Mouse (Mus musculus): ENCODE data around the gene Akr1b10.
"Not testable (repeated sequence)": the region's sequence is repeated elsewhere in the genome, so short reads cannot be mapped to it uniquely, and the experiment has no call there.

Gene Akr1b10

GRCm38 (mm10) chr6:34370081-34370480 is 13.9 kb upstream of the Akr1b10 start:
- in situ Hi-C loops (cut with MboI, MseI): loop anchor here (25.0 kb wide), 1 partner anchor 392 kb away; no protein-coding TSS in a partner anchor

- in situ Hi-C loops (cut with MboI, MseI): loop anchor here (25.0 kb wide), 1 partner anchor 390 kb away; no protein-coding TSS in a partner anchor
These were observed 12.2 kb upstream of the Akr1b10 start for GRCm38 (mm10) chr6:34371700-34372351.

GRCm38 (mm10) chr6:34373841-34374240 is 10.2 kb upstream of the Akr1b10 start:
- in situ Hi-C loops (cut with MboI, MseI): loop anchor here (25.0 kb wide), 1 partner anchor 388 kb away; no protein-coding TSS in a partner anchor

DNA sequence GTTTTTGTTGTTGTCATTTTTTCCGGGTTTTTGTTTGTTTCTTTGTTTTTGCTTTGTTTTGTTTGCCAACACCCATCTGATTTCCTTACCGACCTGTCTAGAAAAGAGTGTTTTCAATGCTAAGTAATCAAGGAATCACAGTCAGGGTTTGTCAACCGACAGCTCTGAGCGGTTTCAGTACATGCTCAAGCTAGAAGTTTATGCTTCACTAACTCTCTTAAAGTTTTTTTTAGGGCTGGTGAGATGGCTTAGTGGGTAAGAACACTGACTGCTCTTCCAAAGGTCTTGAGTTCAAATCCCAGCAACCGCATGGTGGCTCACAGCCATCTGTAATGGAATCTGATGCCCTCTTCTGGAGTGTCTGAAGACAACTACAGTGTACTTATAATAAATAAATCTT is 8.1 kb upstream of the Akr1b10 start:
- in situ Hi-C loops (cut with MboI, MseI): not testable (repeated sequence)

DNA sequence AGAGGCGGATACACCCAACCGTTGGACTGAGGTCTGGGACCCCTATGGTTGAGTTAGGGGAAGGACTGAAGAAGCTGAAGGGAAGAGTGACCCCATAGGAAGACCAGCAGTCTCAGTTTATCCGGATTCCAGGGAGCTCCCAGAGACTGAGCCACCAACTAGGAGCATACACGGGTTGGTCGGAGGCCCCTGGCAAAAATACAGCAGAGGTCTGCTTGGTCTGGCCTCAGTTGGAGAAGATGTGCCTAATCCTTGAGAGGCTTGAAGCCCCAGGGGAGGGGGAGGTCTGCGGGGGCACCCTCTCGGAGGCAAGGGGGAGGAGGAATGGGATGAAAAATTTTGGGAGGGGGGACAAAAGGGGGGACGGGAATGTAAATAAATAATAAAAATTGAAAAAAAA is 617 bp upstream of the Akr1b10 start:
- in situ Hi-C loops (cut with MboI, MseI): no loop called here

GRCm38 (mm10) chr6:34384701-34385370 is 818 bp downstream of the Akr1b10 start:
- in situ Hi-C loops (cut with MboI, MseI): no loop called here

DNA sequence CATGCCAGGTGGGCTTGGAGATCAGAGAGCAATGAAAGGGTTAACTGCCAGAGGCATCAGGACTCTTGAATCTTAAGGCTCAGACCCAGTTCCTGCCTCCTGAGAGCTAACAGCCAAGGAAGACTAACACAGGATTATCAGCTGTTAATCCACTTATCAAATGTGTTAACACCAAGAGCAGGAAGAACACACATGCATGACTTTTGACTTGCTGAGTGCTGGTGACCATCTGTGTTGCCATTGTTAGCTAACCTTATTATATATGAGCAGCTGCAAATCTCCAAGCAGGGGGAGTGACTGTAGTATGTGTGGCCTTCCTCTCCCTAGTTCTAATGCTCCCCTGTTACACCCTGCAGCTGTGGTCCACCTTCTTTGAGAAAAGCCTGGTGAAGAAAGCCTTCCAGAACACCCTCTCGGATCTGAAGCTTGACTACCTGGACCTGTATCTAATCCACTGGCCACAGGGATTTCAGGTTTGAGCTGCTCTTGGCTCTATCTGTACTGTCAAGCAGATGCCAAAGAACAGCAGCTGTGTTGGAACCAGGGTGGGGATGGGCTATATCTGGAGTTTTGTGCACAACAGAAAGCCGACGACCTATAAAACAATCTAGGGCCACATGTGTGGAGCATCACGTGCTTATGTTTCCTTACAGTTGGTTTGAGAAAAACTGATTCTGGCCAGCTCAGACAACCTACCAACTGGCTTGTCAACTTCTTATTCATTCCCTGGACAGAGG is 4.6 kb downstream of the Akr1b10 start:
- in situ Hi-C loops (cut with MboI, MseI): no loop called here

GRCm38 (mm10) chr6:34395897-34396296 is 11.9 kb downstream of the Akr1b10 start:
- in situ Hi-C loops (cut with MboI, MseI): no loop called here

- in situ Hi-C loops (cut with MboI, MseI): no loop called here
These were observed 14.4 kb downstream of the Akr1b10 start for GRCm38 (mm10) chr6:34398431-34398830.

- in situ Hi-C loops (cut with MboI, MseI): no loop called here
These were observed 15.7 kb downstream of the Akr1b10 start for GRCm38 (mm10) chr6:34399606-34400220.

DNA sequence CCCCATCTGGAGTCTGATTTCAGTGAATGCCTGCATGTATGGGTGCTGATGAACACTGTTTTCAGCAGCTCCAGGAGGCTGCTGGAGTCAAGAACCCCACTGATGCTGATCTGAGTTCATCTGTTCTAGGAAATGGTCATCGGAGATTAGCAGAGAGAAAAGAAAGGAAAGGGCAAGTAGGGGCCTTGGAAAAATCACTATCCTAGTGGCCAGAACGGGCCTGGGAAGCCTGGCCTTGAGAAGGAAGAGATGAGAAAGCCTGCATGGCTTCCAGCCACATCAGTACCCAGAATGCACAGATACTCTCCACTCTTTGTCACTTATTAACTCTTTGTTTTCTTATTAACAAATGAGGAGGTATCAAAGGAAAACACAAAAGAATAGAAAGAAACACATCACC is 16.7 kb downstream of the Akr1b10 start:
- in situ Hi-C loops (cut with MboI, MseI): no loop called here

DNA sequence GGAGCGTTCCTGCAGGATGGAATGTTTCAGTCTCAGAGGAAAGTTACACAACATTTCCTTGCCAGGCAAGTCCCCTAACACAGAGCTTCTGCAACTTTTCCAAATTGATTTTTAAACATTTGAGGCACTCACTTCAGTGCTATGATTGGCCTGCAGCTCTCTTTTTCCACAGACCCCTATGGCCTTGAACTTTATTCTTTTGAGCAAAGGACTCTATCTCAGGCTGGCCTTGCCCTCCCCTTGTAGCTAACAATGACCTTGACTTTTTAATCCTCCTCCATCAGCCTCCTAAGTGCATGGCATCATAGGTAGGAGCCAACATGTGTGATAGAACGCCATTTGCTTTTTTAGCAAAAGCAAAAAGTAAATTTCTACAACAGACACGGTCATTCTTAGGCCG is 22.7 kb downstream of the Akr1b10 start:
- in situ Hi-C loops (cut with MboI, MseI): no loop called here

GRCm38 (mm10) chr6:34407403-34407802 is 23.4 kb downstream of the Akr1b10 start:
- in situ Hi-C loops (cut with MboI, MseI): no loop called here

DNA sequence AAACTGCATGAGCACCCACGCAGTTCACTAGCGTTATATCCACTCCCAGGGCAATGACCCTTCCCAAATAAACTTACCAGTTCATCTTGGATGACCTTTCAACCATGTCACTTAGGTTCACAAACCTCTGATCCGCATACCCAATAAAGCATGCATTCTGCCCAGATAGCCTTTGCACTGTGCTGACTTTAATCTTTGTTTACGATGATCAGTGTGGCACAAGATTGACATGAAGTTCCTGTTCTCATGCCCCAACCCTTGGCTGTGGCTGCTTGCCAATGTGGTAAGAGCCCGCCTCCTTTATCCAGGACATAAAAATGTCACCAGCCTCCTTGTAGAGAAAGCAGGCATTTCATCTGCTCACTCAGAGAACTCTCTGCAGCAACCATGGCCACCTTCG is 28.0 kb downstream of the Akr1b10 start, which contains the start of gene Akr1b7:
TSS of gene Akr1b7 (plus strand) at position 312 of the 400 bp plus-strand sequence.
- in situ Hi-C loops (cut with MboI, MseI): no loop called here

- in situ Hi-C loops (cut with MboI, MseI): no loop called here
These were observed 28.7 kb downstream of the Akr1b10 start for GRCm38 (mm10) chr6:34412688-34413087.

GRCm38 (mm10) chr6:34413386-34413785 is 29.4 kb downstream of the Akr1b10 start:
- in situ Hi-C loops (cut with MboI, MseI): not testable (repeated sequence)

DNA sequence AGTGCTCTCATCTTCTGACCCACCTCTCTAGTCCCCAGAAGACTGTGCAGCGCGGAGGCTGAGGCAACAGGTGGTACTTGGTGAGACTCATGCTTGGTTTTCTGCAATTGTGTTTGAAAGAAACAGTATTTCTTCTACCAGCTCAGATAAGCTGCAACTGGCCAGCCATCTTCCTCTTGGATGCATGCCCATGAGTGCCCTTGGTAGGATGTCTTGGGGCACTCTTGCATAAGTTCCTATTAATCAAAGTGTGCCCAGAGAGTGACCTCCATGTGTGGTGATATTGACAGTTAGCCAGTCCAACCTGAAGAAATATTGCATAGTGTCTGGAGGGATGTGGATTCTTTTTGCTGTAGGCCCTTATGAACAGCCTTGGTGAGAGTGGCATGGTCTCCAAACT is 32.5 kb downstream of the Akr1b10 start:
- in situ Hi-C loops (cut with MboI, MseI): no loop called here

- in situ Hi-C loops (cut with MboI, MseI): no loop called here
These were observed 35.1 kb downstream of the Akr1b10 start for GRCm38 (mm10) chr6:34419071-34419470.

- in situ Hi-C loops (cut with MboI, MseI): no loop called here
These were observed 55.0 kb downstream of the Akr1b10 start for GRCm38 (mm10) chr6:34439006-34439405.

- in situ Hi-C loops (cut with MboI, MseI): no loop called here
These were observed 57.7 kb downstream of the Akr1b10 start for GRCm38 (mm10) chr6:34441556-34442257.

DNA sequence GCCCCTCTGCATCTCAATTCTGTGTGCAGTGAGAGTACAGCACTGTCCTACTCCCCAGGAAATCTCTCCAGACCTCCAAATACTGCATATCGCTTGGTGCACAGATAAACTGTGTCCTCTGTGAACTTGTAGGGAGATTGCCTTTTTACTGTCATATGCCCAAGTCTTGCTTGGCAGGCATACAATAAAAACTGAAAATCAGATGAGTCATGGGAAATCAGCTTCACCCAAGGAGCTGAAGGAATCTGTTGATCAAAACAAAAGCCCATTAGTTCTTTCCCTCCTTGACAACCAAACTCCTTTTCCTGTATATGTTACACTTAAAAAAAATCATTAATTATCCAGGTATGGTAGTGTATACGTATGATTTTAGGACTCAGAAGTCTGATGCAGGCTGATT is 59.8 kb downstream of the Akr1b10 start:
- in situ Hi-C loops (cut with MboI, MseI): no loop called here
